Mouse (Mus musculus) heart, embryonic 16.5 days (tissue): ENCODE measurements around the gene Sephs2. TPM values are rescaled to one million over a fixed set of nuclear protein-coding genes. Genes with fewer than 3 reads are reported as not detected.
"Not testable (repeated sequence)": the region's sequence is repeated elsewhere in the genome, so short reads cannot be mapped to it uniquely, and the experiment has no call there.

ENCODE experiments used
- ATAC-seq: fragments of 200-750 bp; cut with Nextera tagmentation; replicated peaks from 2 replicates; pipeline ENCODE4 v1.8.0; 2017; ENCODE audit warnings: moderate number of reproducible peaks; ENCODE audit not compliant: insufficient read depth, low FRiP score; ENCODE audit errors: extremely low read depth
- H3K27ac ChIP-seq: fragments of 300-500 bp; sonication (generic); 2 replicates; pipeline ENCODE4 v1.5.1; 2014; ENCODE audit warnings: mild to moderate bottlenecking, low read length, control low read depth, moderate library complexity
- H3K27me3 ChIP-seq: fragments of 300-500 bp; sonication (generic); 2 replicates; pipeline ENCODE4 v1.6.1; 2014; ENCODE audit warnings: low read length, mixed read lengths; ENCODE audit not compliant: control insufficient read depth, insufficient read depth
- H3K36me3 ChIP-seq: fragments of 300-500 bp; sonication (generic); 2 replicates; pipeline ENCODE4 v1.6.1; 2014; ENCODE audit not compliant: control insufficient read depth, insufficient read depth
- H3K4me1 ChIP-seq: fragments of 300-500 bp; sonication (generic); 2 replicates; pipeline ENCODE4 v1.6.1; 2014; ENCODE audit warnings: low read length, mixed read lengths; ENCODE audit not compliant: control insufficient read depth, insufficient read depth
- H3K4me2 ChIP-seq: fragments of 300-500 bp; sonication (generic); 2 replicates; pipeline ENCODE4 v1.6.1; 2014; ENCODE audit warnings: low read depth, mild to moderate bottlenecking, control low read depth, low read length
- H3K4me3 ChIP-seq: fragments of 300-500 bp; sonication (generic); 2 replicates; pipeline ENCODE4 v1.5.1; 2014; ENCODE audit warnings: mild to moderate bottlenecking, control low read depth, low read length
- H3K9ac ChIP-seq: fragments of 300-500 bp; sonication (generic); 2 replicates; pipeline ENCODE4 v1.6.1; 2014; ENCODE audit warnings: low read length, control low read depth
- H3K9me3 ChIP-seq: fragments of 300-500 bp; sonication (generic); replicated peaks from 2 replicates; pipeline ENCODE4 v1.6.1; 2016; ENCODE audit warnings: low read length; ENCODE audit not compliant: control insufficient read depth
- WGBS: fragments of 180-500 bp; shearing (Covaris S2); extraction: QIAGEN DNeasy Blood & Tissue Kit; methylation state at CpG from one replicate; pipeline ENCODE4 v1.1.7; 2014; 5-methylcytosine and 5-hydroxymethylcytosine counted together
- polyA plus RNA-seq: library from polyadenylated mRNA; unstranded; fragments of >200 nt; fragmentation: Nextera tagmentation; extraction: Ambion mirVana; gene quantifications from 2 replicates; pipeline ENCODE4 v1.2.1, GENCODE M21; 2015

Sephs2 gene
- polyA plus RNA-seq, 1 experiment from 2014 or later, result 48.7 TPM

DNA sequence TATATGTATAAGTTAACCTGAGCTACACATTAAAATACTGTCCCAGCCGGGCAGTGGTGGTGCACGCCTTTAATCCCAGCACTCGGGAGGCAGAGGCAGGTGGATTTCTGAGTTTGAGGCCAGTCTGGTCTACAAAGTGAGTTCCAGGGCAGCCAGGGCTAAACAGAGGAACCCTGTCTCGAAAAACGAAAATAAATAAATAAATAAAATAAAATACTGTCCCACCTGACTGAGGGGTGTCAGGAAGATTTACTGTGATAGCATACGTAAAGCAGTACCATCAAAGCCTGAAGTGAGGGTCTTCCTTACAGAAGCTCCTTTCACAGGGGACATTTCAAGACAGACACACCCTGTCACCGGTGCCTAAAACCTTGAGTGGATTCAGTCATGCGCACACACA, 23.3 kb downstream of the Sephs2 start:
- H3K36me3 ChIP-seq, H3K9ac ChIP-seq, H3K9me3 ChIP-seq, H3K4me3 ChIP-seq, H3K27me3 ChIP-seq, H3K4me2 ChIP-seq, H3K27ac ChIP-seq, ATAC-seq: not testable (repeated sequence)
- peaks cover 19% of the 10 kb centered on the region for H3K4me1 ChIP-seq
- WGBS, result 91% methylated on average over 8 of the region's 8 CpGs

DNA sequence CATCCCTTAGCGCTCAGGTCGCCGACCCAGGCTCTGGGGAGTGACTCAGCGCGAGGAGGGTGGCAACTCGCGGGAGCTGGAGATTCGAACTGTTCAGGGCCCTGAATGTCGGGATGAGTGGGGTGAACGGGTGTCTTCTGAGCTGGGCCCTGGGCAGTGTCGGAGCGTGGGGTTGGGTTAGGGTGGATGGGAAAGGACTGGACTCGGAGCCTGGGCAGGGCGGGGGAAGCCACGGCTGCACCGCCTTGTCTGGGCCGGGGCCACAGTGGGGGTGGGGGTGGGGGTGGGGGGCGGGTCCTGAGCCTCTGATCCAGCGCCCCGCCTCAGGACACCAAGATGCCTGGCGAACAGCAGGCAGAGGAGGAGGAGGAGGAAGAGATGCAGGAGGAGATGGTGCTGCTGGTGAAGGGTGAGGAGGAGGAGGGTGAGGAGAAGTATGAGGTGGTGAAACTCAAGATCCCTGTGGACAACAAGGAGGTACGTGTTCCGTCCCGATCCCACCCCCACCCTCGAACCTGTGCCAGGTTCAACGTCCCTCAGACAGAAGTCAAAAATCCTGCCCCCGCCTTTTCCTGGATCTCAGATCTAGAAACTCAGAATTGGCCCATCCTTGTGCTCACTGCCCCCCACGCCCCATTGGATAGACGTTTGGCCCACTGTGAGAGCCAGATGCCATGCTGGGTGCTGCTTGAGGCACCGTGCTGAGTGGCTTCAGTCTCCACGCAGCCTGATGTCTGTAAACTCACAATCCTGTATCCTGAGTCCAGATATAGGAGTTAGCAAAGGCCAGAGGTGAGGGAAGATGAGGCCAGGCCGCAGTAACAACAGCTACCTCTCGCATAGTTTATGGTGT, 29.0 kb downstream of the Sephs2 start:
- Histone ChIP-seq H3K4me3 (peak overlapping the region; percentile 95), H3K27ac (peak overlapping the region; percentile 93), H3K4me1 (peaks cover 21% of the 10 kb centered on the region), H3K9ac (peak overlapping the region; percentile 97), H3K9me3 (no peaks in the 10 kb centered on the region), H3K27me3 (no peaks in the 10 kb centered on the region), H3K4me2 (peak overlapping the region; percentile 92), H3K36me3 (no peaks in the 10 kb centered on the region; the same call in none of the 2 replicates)
- WGBS, result 10% methylated on average over 33 of the region's 33 CpGs
- peak; percentile 68 for ATAC-seq

- 1% methylated on average over 56 of the region's 56 CpGs for WGBS
- H3K9ac ChIP-seq, result peak within 1 kb of the TSS; percentile 97
Measured at GRCm38 (mm10) chr7:127243870-127244657, 29.8 kb downstream of the Sephs2 start, which contains the start of gene Zfp771. TSS of gene Zfp771 (plus strand) at chr7:127244274.

GRCm38 (mm10) chr7:127243361-127243867, 30.4 kb downstream of the Sephs2 start:
- no peak for ATAC-seq
- H3K27me3 ChIP-seq, result no peaks in the 10 kb centered on the region
- H3K9me3 ChIP-seq, result no peaks in the 10 kb centered on the region
- peak overlapping the region; percentile 97 for H3K9ac ChIP-seq
- peak overlapping the region; percentile 95 for H3K4me3 ChIP-seq
- H3K4me2 ChIP-seq, result peak overlapping the region; percentile 92
- WGBS, result 22% methylated on average over 2 of the region's 2 CpGs
- H3K27ac ChIP-seq, result peak overlapping the region; percentile 93
- H3K36me3 ChIP-seq, result peaks cover 8% of the 10 kb centered on the region
- H3K4me1 ChIP-seq, result peaks cover 21% of the 10 kb centered on the region

More at GRCm38 (mm10) chr7:127243870-127244657, 29.8 kb downstream of the Sephs2 start, which contains the start of gene Zfp771:
- Histone ChIP-seq H3K4me1 (peaks cover 21% of the 10 kb centered on the region), H3K27ac (peak within 1 kb of the TSS; percentile 93), H3K4me2 (peak within 1 kb of the TSS; percentile 92), H3K9me3 (no peaks in the 10 kb centered on the region), H3K4me3 (peak within 1 kb of the TSS; percentile 95), H3K27me3 (no peaks in the 10 kb centered on the region), H3K36me3 (peaks cover 1% of the 10 kb centered on the region)
- ATAC-seq, result peak; percentile 97

GRCm38 (mm10) chr7:127234777-127235176, 39.1 kb downstream of the Sephs2 start:
- H3K36me3 ChIP-seq, result peaks cover 41% of the 10 kb centered on the region
- 95% methylated on average over 2 of the region's 2 CpGs for WGBS

DNA sequence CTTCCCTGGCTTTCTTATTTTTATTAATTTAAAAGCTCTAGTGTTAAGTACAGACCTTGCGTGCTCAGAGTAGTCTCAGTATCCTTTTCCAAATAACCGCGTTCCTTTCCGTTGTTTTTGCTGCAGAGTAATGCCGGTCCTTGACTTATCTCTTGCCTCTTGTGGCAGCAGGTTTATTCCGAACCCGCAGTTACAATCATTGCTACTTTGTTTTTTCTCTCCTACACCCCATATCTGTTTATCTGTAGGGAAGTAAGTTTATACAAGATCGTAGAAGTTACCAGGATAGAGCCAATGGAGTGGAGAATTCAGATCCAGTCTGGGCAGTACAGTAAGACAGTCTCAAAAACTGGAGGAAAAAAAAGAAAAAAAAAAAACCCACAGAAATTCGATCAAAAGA, 40.1 kb downstream of the Sephs2 start:
- H3K27ac ChIP-seq, result peak overlapping the region; percentile 99
- H3K9me3 ChIP-seq, result no peaks in the 10 kb centered on the region
- 3% methylated on average over 9 of the region's 9 CpGs for WGBS
- no peaks in the 10 kb centered on the region for H3K27me3 ChIP-seq
- H3K9ac ChIP-seq, result peak overlapping the region; percentile 94
- peak overlapping the region; percentile 96 for H3K4me3 ChIP-seq
- H3K4me1 ChIP-seq, result peaks cover 24% of the 10 kb centered on the region
- H3K4me2 ChIP-seq, result peak overlapping the region; percentile 92
- ATAC-seq, result no peak
- H3K36me3 ChIP-seq, result peaks cover 41% of the 10 kb centered on the region

More at GRCm38 (mm10) chr7:127234777-127235176, 39.1 kb downstream of the Sephs2 start:
- Histone ChIP-seq H3K4me2 (no peak overlapping the region), H3K27me3 (no peaks in the 10 kb centered on the region), H3K4me3 (no peak overlapping the region), H3K9me3 (no peaks in the 10 kb centered on the region), H3K27ac (no peak overlapping the region), H3K4me1 (peaks cover 24% of the 10 kb centered on the region), H3K9ac (no peak overlapping the region)
- no peak for ATAC-seq

GRCm38 (mm10) chr7:127233368-127233749, 40.5 kb downstream of the Sephs2 start:
- Histone ChIP-seq H3K4me1 (peaks cover 24% of the 10 kb centered on the region), H3K9ac (peak overlapping the region; percentile 94), H3K36me3 (peaks cover 37% of the 10 kb centered on the region), H3K27me3 (no peaks in the 10 kb centered on the region), H3K9me3 (no peaks in the 10 kb centered on the region), H3K4me2 (peak overlapping the region; percentile 92), H3K27ac (peak overlapping the region; percentile 99), H3K4me3 (peak overlapping the region; percentile 96)
- peak; percentile 16 for ATAC-seq
- WGBS, result under 1% methylated on average over 27 of the region's 27 CpGs

- WGBS, result under 1% methylated on average over 64 of the region's 64 CpGs
- ATAC-seq, result peak; percentile 87
Measured at GRCm38 (mm10) chr7:127232622-127233367, 41.1 kb downstream of the Sephs2 start, which contains the start of the genes Zfp553 and Sept1. TSS of gene Zfp553 (plus strand) at chr7:127233061. TSS of gene Sept1 (minus strand) at chr7:127233130.

More at GRCm38 (mm10) chr7:127232622-127233367, 41.1 kb downstream of the Sephs2 start, which contains the start of the genes Zfp553 and Sept1:
- peak within 1 kb of the TSS; percentile 94 for H3K9ac ChIP-seq
- peaks cover 24% of the 10 kb centered on the region for H3K4me1 ChIP-seq
- H3K4me2 ChIP-seq, result peak within 1 kb of the TSS; percentile 92
- peak within 1 kb of the TSS; percentile 99 for H3K27ac ChIP-seq
- H3K27me3 ChIP-seq, result no peaks in the 10 kb centered on the region
- H3K36me3 ChIP-seq, result peaks cover 31% of the 10 kb centered on the region
- H3K4me3 ChIP-seq, result peak within 1 kb of the TSS; percentile 96
- H3K9me3 ChIP-seq, result no peaks in the 10 kb centered on the region
